Comparison of ENCODE assay signal across 17 mouse cellular contexts in genomic region chr19:32279400-32279799, GRCm38 (mm10).
"Had no signal": no experiment of that assay in that cellular context is flagged by ENCODE, and none has a peak within 500 bp of the region (broad histone marks: within the 10 kb centered on the region; RNA-seq: fewer than 3 reads in every experiment).

No protein-coding gene starts in this region.

- H3K4me1 ChIP-seq: midbrain, embryonic 12.5 days; neural tube, embryonic 13.5 days had no signal

- H3K27ac ChIP-seq: kidney, embryonic 15.5 days; limb, embryonic 13.5 days; liver, embryonic 14.5 days; midbrain, embryonic 12.5 days; neural tube, embryonic 13.5 days had no signal

- H3K4me3 ChIP-seq: kidney, embryonic 15.5 days; limb, embryonic 13.5 days; midbrain, embryonic 12.5 days; neural tube, embryonic 13.5 days had no signal

- H3K9me3 ChIP-seq: kidney, embryonic 15.5 days; limb, embryonic 13.5 days; midbrain, embryonic 12.5 days; neural tube, embryonic 13.5 days had no signal

- H3K4me2 ChIP-seq: kidney, embryonic 15.5 days; limb, embryonic 13.5 days; lung, embryonic 14.5 days; midbrain, embryonic 12.5 days; neural tube, embryonic 13.5 days had no signal

- ATAC-seq: intestine, embryonic 16.5 days; midbrain, embryonic 16.5 days had no signal

- H3K36me3 ChIP-seq: kidney, embryonic 15.5 days; limb, embryonic 13.5 days; midbrain, embryonic 12.5 days; neural tube, embryonic 13.5 days had no signal

- H3K27me3 ChIP-seq: kidney, embryonic 15.5 days; limb, embryonic 13.5 days; midbrain, embryonic 12.5 days; neural tube, embryonic 13.5 days had no signal

- H3K9ac ChIP-seq: kidney, embryonic 15.5 days; limb, embryonic 13.5 days; liver, embryonic 14.5 days; lung, embryonic 14.5 days; midbrain, embryonic 12.5 days; neural tube, embryonic 13.5 days had no signal

- DNase-seq: kidney, adult 2 months; kidney, postnatal 14 days; layer of hippocampus, adult 9-11 months; layer of hippocampus, postnatal 36 days; left cerebral cortex, postnatal 4 days; lung, embryonic 14.5 days; retina, postnatal 1 day; right cerebral cortex, postnatal 4 days; spleen, adult 18-20 months; thymus, postnatal 36 days had no signal
